Comparison of ENCODE assay signal across 15 mouse cellular contexts in the genomic region with DNA sequence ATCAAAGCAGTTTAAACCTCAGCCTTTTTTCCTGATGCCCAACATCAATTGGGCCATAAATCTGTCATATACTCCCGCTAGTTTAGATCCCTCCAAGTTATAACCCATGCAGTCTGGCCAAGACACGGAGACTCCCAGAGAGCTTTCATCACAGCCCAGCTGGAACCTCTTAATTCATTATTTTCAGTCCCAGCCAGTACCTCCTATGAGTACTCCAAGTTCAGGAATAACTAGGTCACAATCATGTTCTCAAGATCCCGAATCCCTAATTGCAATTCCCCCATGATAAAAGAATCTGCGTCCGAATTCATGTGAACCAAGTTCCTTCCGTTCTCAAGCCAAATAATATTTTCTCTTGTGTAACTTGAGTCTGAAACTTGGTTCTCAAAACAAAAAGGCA. TPM values are rescaled to one million over a fixed set of nuclear protein-coding genes. Genes with fewer than 3 reads are reported as not detected.
DNase-seq lines count a peak whose midpoint lies in the region; ATAC-seq and TF ChIP-seq lines count a peak whose summit lies in the region.
"Had no signal": no experiment of that assay in that cellular context is flagged by ENCODE, and none has a peak within 500 bp of the region (broad histone marks: within the 10 kb centered on the region; RNA-seq: fewer than 3 reads in every experiment).

No protein-coding gene starts in this region.

- peaks cover 32% of the 10 kb centered on the region for H3K4me1 ChIP-seq in heart, embryonic 12.5 days (replicated peaks)
- H3K4me1 ChIP-seq in lung, postnatal 0 days (ENCODE audit: insufficient read depth, low read depth, low read length) = peaks cover 4% of the 10 kb centered on the region; the same call in 1 of the 2 replicates

- no peak overlapping the region for H3K9ac ChIP-seq in heart, embryonic 12.5 days
- H3K9ac ChIP-seq in lung, postnatal 0 days (replicated peaks; ENCODE audit: low read depth) = no peak overlapping the region
- H3K9ac ChIP-seq: forebrain, embryonic 13.5 days; lung, embryonic 14.5 days; midbrain, embryonic 13.5 days had no signal

- no peak for ATAC-seq in heart, embryonic 12.5 days (ENCODE audit: insufficient number of reproducible peaks, low FRiP score)
- ATAC-seq in lung, postnatal 0 days = peak; percentile 59
- ATAC-seq: forebrain, embryonic 13.5 days; midbrain, embryonic 13.5 days; Patski had no signal

- peak; percentile 71 for DNase-seq in heart, adult 8-10 months (ENCODE audit: low spot score)
- DNase-seq in lung, postnatal 0 days (ENCODE audit: low spot score) = peak; percentile 36
- no peak for DNase-seq in lung, postnatal 14 days
- DNase-seq in heart, postnatal 10 days = peak; percentile 53 to 55
- peak; percentile 60 for DNase-seq in skeletal muscle tissue, adult 2 months (ENCODE audit: low read depth, low spot score)
- no peak for DNase-seq in right cerebral cortex, postnatal 4 days
- DNase-seq: cerebellum, adult 8-10 months; lung, embryonic 14.5 days; retina, postnatal 1 day had no signal

- H3K9me3 ChIP-seq in heart, embryonic 12.5 days (replicated peaks) = no peaks in the 10 kb centered on the region
- H3K9me3 ChIP-seq in lung, postnatal 0 days (ENCODE audit: low read length) = no peaks in the 10 kb centered on the region
- H3K9me3 ChIP-seq: forebrain, embryonic 13.5 days; midbrain, embryonic 13.5 days had no signal

- H3K4me2 ChIP-seq in heart, embryonic 12.5 days = no peak overlapping the region
- no peak overlapping the region for H3K4me2 ChIP-seq in lung, postnatal 0 days (replicated peaks; ENCODE audit: low read depth, low read length)
- H3K4me2 ChIP-seq: forebrain, embryonic 13.5 days; lung, embryonic 14.5 days; midbrain, embryonic 13.5 days had no signal

- no peak overlapping the region for H3K4me3 ChIP-seq in heart, embryonic 12.5 days
- no peak overlapping the region for H3K4me3 ChIP-seq in lung, postnatal 0 days (ENCODE audit: low read depth, low read length)
- H3K4me3 ChIP-seq: forebrain, embryonic 13.5 days; layer of hippocampus, adult 2 months; midbrain, embryonic 13.5 days had no signal

- no peaks in the 10 kb centered on the region for H3K27me3 ChIP-seq in heart, embryonic 12.5 days (replicated peaks)
- H3K27me3 ChIP-seq in lung, postnatal 0 days (replicated peaks; ENCODE audit: insufficient read depth, low read length) = no peaks in the 10 kb centered on the region
- H3K27me3 ChIP-seq: forebrain, embryonic 13.5 days; midbrain, embryonic 13.5 days; Patski had no signal

- TF ChIP-seq CTCF in lung, postnatal 0 days (IDR thresholded peaks at IDR 0.05) = no peak

- no peak overlapping the region for H3K27ac ChIP-seq in heart, embryonic 12.5 days (ENCODE audit: poor library complexity, severe bottlenecking)
- 0 out of 2 replicates have a peak overlapping the region, but pooled peaks have one; percentile 1 for H3K27ac ChIP-seq in lung, postnatal 0 days (ENCODE audit: low read length)
- H3K27ac ChIP-seq: forebrain, embryonic 13.5 days; layer of hippocampus, adult 2 months; midbrain, embryonic 13.5 days had no signal

- 0 out of 2 replicates have a peak, but pooled peaks have one; percentile 16 for TF ChIP-seq EP300 in lung, postnatal 0 days (IDR thresholded peaks at IDR 0.05)

- intact Hi-C loops in heart, postnatal 10 days (cut with DNase I) = no loop called here

- WGBS in heart, embryonic 12.5 days = 78% methylated on average over 6 of the region's 6 CpGs
- 62% methylated on average over 6 of the region's 6 CpGs for WGBS in lung, postnatal 0 days

- no peaks in the 10 kb centered on the region for H3K36me3 ChIP-seq in heart, embryonic 12.5 days
- H3K36me3 ChIP-seq in lung, postnatal 0 days (ENCODE audit: insufficient read depth, low read length) = no peaks in the 10 kb centered on the region
- H3K36me3 ChIP-seq: midbrain, embryonic 13.5 days had no signal

RNA-seq across cellular contexts. Expression of a gene that starts 56.0 kb away (rescaled TPM):
- total RNA-seq in heart, adult 8-10 months (2022) = under 1 TPM; 0.09 to 0.14 (median 0.10) TPM
- 0.57 and 0.70 TPM in 2 replicates for polyA plus RNA-seq in heart, embryonic 12.5 days (2016; fragmentation: Nextera tagmentation; extraction: Ambion mirVana)
- 0.33 and 0.68 TPM in 2 replicates for polyA plus RNA-seq in lung, postnatal 0 days (2015; fragmentation: Nextera tagmentation; extraction: Ambion mirVana)
- under 1 TPM; 0.47 to 0.48 TPM for total RNA-seq in heart, postnatal 10 days (2021)
- total RNA-seq: granulocyte monocyte progenitor cell, adult 5-6 weeks had no signal
- polyA plus RNA-seq: forebrain, embryonic 13.5 days had no signal

RNA-seq across cellular contexts. Expression of a gene that starts 58.9 kb away (rescaled TPM):
- total RNA-seq in heart, adult 8-10 months (2022) = 10 to 100 TPM; 17.4 to 32.9 (median 23.8) TPM
- polyA plus RNA-seq in heart, embryonic 12.5 days (2016; fragmentation: Nextera tagmentation; extraction: Ambion mirVana) = 38.8 and 44.1 TPM in 2 replicates
- polyA plus RNA-seq in lung, postnatal 0 days (2015; fragmentation: Nextera tagmentation; extraction: Ambion mirVana) = 23.6 and 25.7 TPM in 2 replicates
- 100 to 1,000 TPM; 243 to 249 TPM for total RNA-seq in heart, postnatal 10 days (2021)

Comparison
In these comparisons a context has a peak if more than half of its experiments do, and no peak if none do; other contexts are left out.
1. DNase-seq: peak in heart, adult 8-10 months (single experiment), lung, postnatal 0 days (single experiment), heart, postnatal 10 days (2 of 2) and skeletal muscle tissue, adult 2 months (single experiment); none in lung, postnatal 14 days (single experiment) and right cerebral cortex, postnatal 4 days (single experiment).
2. RNA of a gene that starts 58.9 kb away (total RNA-seq): 243 to 249 TPM in heart, postnatal 10 days; 17.4 to 32.9 TPM in heart, adult 8-10 months; every median in the first group is over 4 times any median in the second.